Mouse (Mus musculus): Measurements from ENCODE around the gene Chd1. TPM values are rescaled to one million over a fixed set of nuclear protein-coding genes. Genes with fewer than 3 reads are reported as not detected.

The Chd1 gene
- polyA plus RNA-seq, 1 experiment: 9.0 TPM

DNA sequence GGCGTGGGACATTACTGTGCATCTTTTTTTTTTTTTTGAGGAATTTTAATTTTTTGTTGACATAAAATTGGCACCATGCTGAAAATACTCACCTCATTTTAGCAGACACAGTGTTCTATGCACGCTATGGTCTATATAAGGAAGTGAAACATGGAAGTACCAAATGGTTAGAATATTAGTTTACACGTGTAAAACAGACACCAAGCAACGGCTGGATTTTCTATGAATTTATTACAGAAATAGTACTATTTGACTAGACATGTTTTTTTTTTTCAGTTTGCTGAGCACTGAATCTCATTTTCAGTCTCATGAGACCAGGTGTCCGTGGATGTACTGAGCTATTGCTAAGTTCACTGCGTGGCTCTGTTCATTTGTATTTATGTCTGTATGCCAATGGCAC lies 69.2 kb downstream of the Chd1 start:
- no peak for TF ChIP-seq GATA1 (IDR thresholded peaks at IDR 0.05; ENCODE audit: borderline replicate concordance, low read length)
- no peak for TF ChIP-seq FLI1 (IDR thresholded peaks at IDR 0.05; ENCODE audit: low read length)

DNA sequence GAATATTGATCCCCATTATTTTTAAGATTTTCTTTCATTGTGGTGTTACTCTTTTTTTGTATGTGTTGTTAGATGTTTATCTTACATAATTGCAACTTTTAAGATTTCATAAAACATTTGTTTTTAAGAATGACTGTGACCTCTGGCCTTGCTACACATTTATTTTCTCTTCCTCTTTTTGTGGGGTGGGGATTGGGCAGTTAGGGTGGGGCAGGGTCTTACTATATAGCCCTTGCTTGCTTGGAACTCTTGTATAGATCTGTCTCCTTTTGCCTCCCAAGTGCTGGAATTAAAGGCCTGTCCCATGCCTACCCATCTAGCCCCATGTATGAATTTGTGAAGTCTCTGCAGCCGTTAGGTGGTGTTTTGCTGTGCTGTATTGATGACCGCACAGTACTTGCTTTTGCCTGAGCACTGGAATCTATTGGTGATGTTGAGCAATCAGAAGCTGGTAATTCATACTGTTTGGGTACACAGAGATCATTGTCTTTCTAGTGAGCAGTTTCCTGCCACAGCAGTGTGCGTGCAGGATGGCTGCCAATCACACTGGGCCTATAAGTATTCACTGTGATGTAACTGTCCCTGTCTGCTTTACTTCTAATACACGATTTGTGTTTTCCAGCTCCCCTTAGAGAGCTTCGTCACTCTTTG lies 69.9 kb downstream of the Chd1 start:
- peaks cover 9% of the 10 kb centered on the region for H3K4me1 ChIP-seq
- H3K9me3 ChIP-seq: no peaks in the 10 kb centered on the region
- no peaks in the 10 kb centered on the region for H3K27me3 ChIP-seq (replicated peaks)
- TF ChIP-seq FLI1 (IDR thresholded peaks at IDR 0.05; ENCODE audit: low read length): no peak
- peaks cover 29% of the 10 kb centered on the region for H3K36me3 ChIP-seq (replicated peaks; ENCODE audit: low read length)
- H3K4me3 ChIP-seq (replicated peaks): no peak overlapping the region

More for the DNA sequence above, 69.2 kb downstream of the Chd1 start:
- H3K36me3 ChIP-seq (replicated peaks; ENCODE audit: low read length): peaks cover 36% of the 10 kb centered on the region
- H3K27me3 ChIP-seq (replicated peaks): no peaks in the 10 kb centered on the region
- no peak overlapping the region for H3K4me3 ChIP-seq (replicated peaks)
- H3K4me1 ChIP-seq: peaks cover 9% of the 10 kb centered on the region
- H3K9me3 ChIP-seq: no peaks in the 10 kb centered on the region

DNA sequence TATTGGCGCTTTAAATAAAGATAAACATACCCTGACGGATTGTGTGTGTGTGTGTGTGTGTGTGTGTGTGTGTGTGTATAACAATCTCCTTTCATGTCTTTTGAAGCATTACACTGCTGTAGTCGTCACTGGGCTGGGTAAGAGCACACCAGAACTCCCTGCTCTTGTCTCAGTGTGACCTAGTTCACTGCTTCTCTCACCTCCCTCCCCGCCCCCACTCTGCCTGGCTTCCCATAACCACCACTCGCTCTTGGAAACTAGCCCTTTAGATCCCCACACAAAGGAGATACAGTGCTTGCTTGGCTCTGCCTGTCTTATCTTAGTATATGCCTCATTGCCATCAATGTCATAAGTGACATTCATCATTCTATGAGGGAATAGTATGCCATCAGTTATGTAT lies 71.6 kb downstream of the Chd1 start:
- no peak for TF ChIP-seq FLI1 (IDR thresholded peaks at IDR 0.05; ENCODE audit: low read length)
- TF ChIP-seq GATA1 (IDR thresholded peaks at IDR 0.05; ENCODE audit: borderline replicate concordance, low read length): no peak
- Histone ChIP-seq H3K4me1 (peaks cover 9% of the 10 kb centered on the region), H3K36me3 (replicated peaks; ENCODE audit: low read length) (peaks cover 12% of the 10 kb centered on the region), H3K27me3 (replicated peaks) (no peaks in the 10 kb centered on the region), H3K9me3 (no peaks in the 10 kb centered on the region), H3K4me3 (replicated peaks) (no peak overlapping the region)

DNA sequence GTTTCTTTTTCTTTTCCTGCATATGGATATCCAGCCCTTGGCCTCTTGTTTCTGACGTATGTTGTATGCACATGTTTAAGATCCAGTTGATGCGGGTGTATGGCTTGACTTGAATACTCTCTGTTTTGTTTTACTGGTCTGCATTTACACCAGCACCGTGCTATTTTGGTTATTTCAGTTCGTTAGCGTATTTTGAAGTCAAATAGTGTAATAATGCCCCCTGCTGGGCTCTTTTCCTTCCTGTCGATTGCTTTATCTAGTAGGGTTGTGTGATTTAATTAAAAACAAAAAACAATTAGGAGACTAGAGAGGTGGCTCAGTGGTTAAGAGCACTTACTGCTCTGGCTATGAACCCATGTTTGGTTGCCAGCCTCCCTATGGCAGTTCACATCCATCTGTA lies 73.2 kb downstream of the Chd1 start:
- H3K4me3 ChIP-seq (replicated peaks): no peak overlapping the region
- H3K36me3 ChIP-seq (replicated peaks; ENCODE audit: low read length): peaks cover under 1% of the 10 kb centered on the region
- TF ChIP-seq FLI1 (IDR thresholded peaks at IDR 0.05; ENCODE audit: low read length) (no peak), GATA1 (IDR thresholded peaks at IDR 0.05; ENCODE audit: borderline replicate concordance, low read length) (no peak)
- peaks cover 9% of the 10 kb centered on the region for H3K4me1 ChIP-seq
- no peaks in the 10 kb centered on the region for H3K9me3 ChIP-seq
- no peaks in the 10 kb centered on the region for H3K27me3 ChIP-seq (replicated peaks)

DNA sequence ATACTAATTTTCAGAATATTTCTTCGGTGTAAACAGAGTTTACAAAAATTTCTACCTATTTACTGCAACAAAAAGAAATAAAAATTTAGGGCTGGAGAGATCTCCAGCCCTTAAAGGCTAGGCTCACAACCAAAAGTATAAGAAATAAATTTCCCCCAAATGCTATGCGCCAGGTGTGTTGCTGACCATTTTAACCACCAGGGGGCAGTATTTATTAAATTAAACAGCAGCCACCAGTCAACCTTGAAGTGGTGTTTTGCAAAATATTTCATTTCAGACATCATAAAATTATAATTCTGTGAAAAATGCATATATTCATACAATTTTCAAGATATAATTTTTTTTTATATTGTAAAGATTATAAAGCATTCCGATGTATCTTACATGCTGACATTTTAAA lies 82.3 kb downstream of the Chd1 start:
- Histone ChIP-seq H3K9me3 (peaks cover 4% of the 10 kb centered on the region), H3K4me1 (peaks cover 5% of the 10 kb centered on the region), H3K27me3 (replicated peaks) (peaks cover 3% of the 10 kb centered on the region), H3K36me3 (replicated peaks; ENCODE audit: low read length) (no peaks in the 10 kb centered on the region), H3K4me3 (replicated peaks) (no peak overlapping the region)
- no peak for TF ChIP-seq FLI1 (IDR thresholded peaks at IDR 0.05; ENCODE audit: low read length)
- TF ChIP-seq GATA1 (IDR thresholded peaks at IDR 0.05; ENCODE audit: borderline replicate concordance, low read length): no peak

DNA sequence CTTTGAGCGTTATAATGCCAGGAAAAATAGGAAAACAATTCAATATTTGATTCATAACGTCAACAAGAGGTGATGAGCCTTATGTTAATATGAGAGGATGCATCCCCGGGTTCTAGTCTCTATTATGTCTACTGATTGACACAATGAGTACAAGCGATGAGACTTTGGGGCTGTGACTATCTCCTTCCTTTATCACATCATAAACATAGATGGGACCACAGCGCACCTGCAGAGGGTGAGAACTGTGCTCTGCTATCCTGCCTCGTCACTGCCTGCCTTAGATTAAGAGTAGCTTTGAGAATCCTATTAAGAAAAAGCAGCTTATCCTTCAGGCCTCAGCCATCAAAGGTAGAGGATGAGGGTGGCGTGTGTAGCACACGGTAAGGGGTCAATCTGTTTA lies 85.9 kb downstream of the Chd1 start:
- TF ChIP-seq GATA1 (IDR thresholded peaks at IDR 0.05; ENCODE audit: borderline replicate concordance, low read length) (no peak), FLI1 (IDR thresholded peaks at IDR 0.05; ENCODE audit: low read length) (no peak)
- H3K27me3 ChIP-seq (replicated peaks): peaks cover 3% of the 10 kb centered on the region

DNA sequence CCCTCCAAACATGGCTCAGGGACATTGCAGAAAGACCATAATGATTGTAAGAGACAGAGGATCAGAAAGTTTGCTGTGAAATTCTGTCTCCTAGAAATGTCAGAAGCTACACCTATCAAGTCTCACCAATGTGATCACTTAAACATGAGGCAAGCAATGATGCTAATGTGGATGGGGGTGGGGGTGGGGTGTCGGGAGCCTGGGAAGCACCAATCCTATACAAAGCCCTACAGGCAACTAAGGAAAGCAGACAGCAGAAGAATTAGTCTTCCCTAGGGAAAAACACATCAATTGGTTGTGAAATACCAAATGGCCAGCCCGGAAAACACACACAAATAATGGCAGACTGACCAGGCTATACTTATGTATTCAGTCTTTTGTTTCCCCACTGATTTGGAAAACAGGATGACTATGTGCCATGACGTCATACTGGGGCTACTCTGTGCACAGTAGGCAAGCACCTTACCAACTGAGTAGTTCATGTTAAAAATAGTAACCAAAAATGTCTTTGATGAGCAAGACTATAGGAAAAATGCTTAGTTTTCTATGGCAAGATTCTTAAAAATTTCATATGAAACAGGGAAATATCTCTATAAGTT lies 94.5 kb downstream of the Chd1 start:
- Histone ChIP-seq H3K4me3 (replicated peaks) (no peak overlapping the region), H3K36me3 (replicated peaks; ENCODE audit: low read length) (no peaks in the 10 kb centered on the region), H3K27me3 (replicated peaks) (no peaks in the 10 kb centered on the region), H3K9me3 (peaks cover 12% of the 10 kb centered on the region; the same call in 1 of the 2 replicates), H3K4me1 (no peaks in the 10 kb centered on the region)
- no peak for TF ChIP-seq FLI1 (IDR thresholded peaks at IDR 0.05; ENCODE audit: low read length)
- no peak for TF ChIP-seq GATA1 (IDR thresholded peaks at IDR 0.05; ENCODE audit: borderline replicate concordance, low read length)

More for the DNA sequence above, 85.9 kb downstream of the Chd1 start:
- Histone ChIP-seq H3K36me3 (replicated peaks; ENCODE audit: low read length) (no peaks in the 10 kb centered on the region), H3K4me1 (peaks cover 5% of the 10 kb centered on the region), H3K9me3 (peaks cover 9% of the 10 kb centered on the region; the same call in 1 of the 2 replicates), H3K4me3 (replicated peaks) (no peak overlapping the region)

DNA sequence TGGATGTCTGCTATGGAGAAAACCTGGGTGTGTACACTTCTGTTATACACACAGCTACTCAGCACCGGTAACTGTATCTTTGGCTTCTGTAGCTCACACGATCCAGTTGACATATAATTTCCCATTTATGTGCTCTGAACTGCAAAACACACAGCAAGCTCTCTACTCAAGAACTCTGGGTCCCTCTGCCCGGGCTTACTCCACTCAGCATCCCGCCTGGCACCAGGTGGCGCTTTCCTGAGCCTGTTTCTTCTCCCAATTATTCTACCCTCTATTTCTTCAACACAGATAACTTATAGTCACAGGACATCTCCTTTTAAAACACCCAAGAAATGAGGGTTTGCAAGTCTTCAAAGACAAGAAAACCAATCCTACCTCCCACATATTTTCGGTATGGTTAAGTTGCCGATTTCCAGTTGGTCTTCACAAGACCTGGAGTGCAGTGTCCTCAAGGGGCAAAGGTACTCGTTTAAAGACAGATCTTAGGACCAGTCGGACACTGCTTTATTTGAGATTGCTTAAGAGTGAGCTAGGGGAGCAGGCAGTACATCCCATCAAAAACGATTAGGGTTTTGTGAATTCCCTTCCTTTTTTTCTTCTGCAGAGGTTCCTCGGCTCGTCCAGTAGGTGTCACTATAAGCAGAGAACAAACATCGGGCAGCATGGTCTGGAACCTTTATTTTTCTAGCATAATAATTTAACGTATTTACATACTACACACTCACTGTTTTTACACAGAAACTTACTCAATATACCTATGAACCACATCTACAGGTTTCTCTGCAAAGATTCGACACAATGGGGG lies 99.4 kb downstream of the Chd1 start:
- Histone ChIP-seq H3K4me3 (replicated peaks) (no peak overlapping the region), H3K27me3 (replicated peaks) (peaks cover 8% of the 10 kb centered on the region), H3K4me1 (no peaks in the 10 kb centered on the region), H3K9me3 (peaks cover 4% of the 10 kb centered on the region; the same call in 1 of the 2 replicates), H3K36me3 (replicated peaks; ENCODE audit: low read length) (no peaks in the 10 kb centered on the region)
- TF ChIP-seq GATA1 (IDR thresholded peaks at IDR 0.05; ENCODE audit: borderline replicate concordance, low read length): no peak
- no peak for TF ChIP-seq FLI1 (IDR thresholded peaks at IDR 0.05; ENCODE audit: low read length)

DNA sequence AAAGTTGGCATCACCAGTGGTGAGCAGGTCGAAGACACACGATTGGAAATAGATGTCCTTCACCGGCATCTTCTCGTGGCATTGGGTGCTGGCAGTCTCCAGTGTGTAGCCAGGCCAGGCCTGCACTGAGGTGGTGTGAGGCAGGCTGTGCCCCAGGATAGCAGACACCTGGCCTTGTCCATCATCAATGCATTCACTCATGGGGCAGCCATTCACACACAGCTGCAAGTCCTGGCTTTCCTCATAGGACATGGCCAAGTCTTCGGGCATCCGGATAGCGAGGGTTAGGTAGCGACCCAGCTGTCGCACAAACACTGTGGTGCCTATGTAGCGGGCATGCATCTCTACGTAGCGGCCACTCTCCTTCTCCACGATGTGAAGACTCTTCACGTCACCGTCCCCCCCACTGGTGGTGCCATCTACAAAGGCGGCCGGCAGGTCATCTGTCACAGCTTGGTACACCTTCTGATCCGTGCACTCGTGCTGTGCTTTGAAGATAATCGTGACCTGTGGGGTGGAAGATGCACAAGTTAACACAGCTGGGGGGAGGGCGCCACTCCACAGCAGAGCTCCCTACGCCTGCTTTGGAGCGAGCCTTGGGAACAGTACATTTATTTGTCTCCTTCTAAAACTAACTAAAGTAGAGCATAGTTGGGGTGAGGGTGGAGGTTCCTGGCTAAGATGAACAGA lies 102.7 kb downstream of the Chd1 start:
- TF ChIP-seq FLI1 (IDR thresholded peaks at IDR 0.05; ENCODE audit: low read length): no peak
- TF ChIP-seq GATA1 (IDR thresholded peaks at IDR 0.05; ENCODE audit: borderline replicate concordance, low read length): no peak
- H3K4me3 ChIP-seq (replicated peaks): peak overlapping the region; percentile 17
- H3K9me3 ChIP-seq: 0 out of 2 replicates have a peak, but pooled peaks cover 1% of the 10 kb centered on the region
- H3K36me3 ChIP-seq (replicated peaks; ENCODE audit: low read length): no peaks in the 10 kb centered on the region
- H3K4me1 ChIP-seq: no peaks in the 10 kb centered on the region
- peaks cover 11% of the 10 kb centered on the region for H3K27me3 ChIP-seq (replicated peaks)

Data from megakaryocyte, embryonic 14.5 days (primary cell).